ENCODE assay signal across 7 mouse cellular contexts in the genomic region with DNA sequence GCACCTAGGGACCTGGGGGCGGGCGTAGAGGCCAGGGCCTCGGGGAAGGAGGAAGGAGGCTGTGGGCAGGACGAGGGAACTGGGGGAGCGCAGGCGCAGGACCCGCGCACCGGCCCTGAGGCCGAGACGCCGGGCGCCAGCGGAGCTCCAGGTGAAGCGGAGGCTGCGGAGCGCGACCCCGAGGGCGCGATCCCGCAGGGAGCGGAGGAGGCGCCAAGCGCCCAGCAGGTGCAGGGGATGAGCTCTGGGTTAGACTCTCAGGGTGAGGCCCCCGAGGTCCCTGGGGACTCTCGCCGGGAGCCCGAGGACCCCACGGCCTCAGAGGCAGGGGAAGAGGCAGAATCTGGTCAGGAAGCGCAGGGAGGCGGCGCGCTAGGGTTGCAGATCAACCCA. TPM values are rescaled to one million over a fixed set of nuclear protein-coding genes. Genes with fewer than 3 reads are reported as not detected.
A peak's percentile ranks its signal among the peaks of the same experiment; 100 is the strongest.
DNase-seq lines count a peak whose midpoint lies in the region; ATAC-seq and TF ChIP-seq lines count a peak whose summit lies in the region.

No protein-coding gene starts in this region.

- peak overlapping the region; percentile 74 for H3K4me2 ChIP-seq in liver, postnatal 0 days (ENCODE audit: low read depth, low read length)
- H3K4me2 ChIP-seq in stomach, embryonic 15.5 days, result peak overlapping the region; percentile 91

- ATAC-seq in granulocyte monocyte progenitor cell, adult 5-6 weeks (replicated peaks; ENCODE audit: poor library complexity, severe bottlenecking), result peak; percentile 71
- no peak for ATAC-seq in liver, postnatal 0 days
- ATAC-seq in stomach, embryonic 15.5 days (ENCODE audit: insufficient read depth, low FRiP score, low read depth), result peak; percentile 61

- H3K9ac ChIP-seq in liver, postnatal 0 days (replicated peaks), result peak overlapping the region; percentile 40; the same call in 1 of the 2 replicates
- H3K9ac ChIP-seq in stomach, embryonic 15.5 days, result peak overlapping the region; percentile 39

- peak; percentile 18 for DNase-seq in thymus, postnatal 4 days
- DNase-seq in thymus, postnatal 0 days (ENCODE audit: low spot score), result no peak
- DNase-seq in liver, postnatal 0 days, result peak; percentile 24
- DNase-seq in urinary bladder, postnatal 4 days (ENCODE audit: low spot score in 2 of 2), result no peak
- DNase-seq in thymus, postnatal 10 days (ENCODE audit: low spot score in 2 of 2), result no peak

- H3K36me3 ChIP-seq in liver, postnatal 0 days (replicated peaks; ENCODE audit: insufficient read depth, low read length), result no peaks in the 10 kb centered on the region
- H3K36me3 ChIP-seq in stomach, embryonic 15.5 days, result no peaks in the 10 kb centered on the region

- no peak for TF ChIP-seq CTCF in liver, postnatal 0 days (IDR thresholded peaks at IDR 0.05; ENCODE audit: low read depth)

- peaks cover 9% of the 10 kb centered on the region for H3K4me1 ChIP-seq in liver, postnatal 0 days (ENCODE audit: insufficient read depth)
- peaks cover 16% of the 10 kb centered on the region for H3K4me1 ChIP-seq in stomach, embryonic 15.5 days

- H3K27ac ChIP-seq in liver, postnatal 0 days (ENCODE audit: low read depth), result no peak overlapping the region
- peak overlapping the region; percentile 61; the same call in 1 of the 2 replicates for H3K27ac ChIP-seq in stomach, embryonic 15.5 days

- H3K4me3 ChIP-seq in liver, postnatal 0 days (ENCODE audit: low read depth, low read length), result peak overlapping the region; percentile 48
- peak overlapping the region; percentile 52 for H3K4me3 ChIP-seq in stomach, embryonic 15.5 days (replicated peaks)

- peaks cover 37% of the 10 kb centered on the region for H3K27me3 ChIP-seq in liver, postnatal 0 days (ENCODE audit: insufficient read depth, low read length)
- peaks cover 22% of the 10 kb centered on the region for H3K27me3 ChIP-seq in stomach, embryonic 15.5 days (replicated peaks)

- WGBS in liver, postnatal 0 days (ENCODE audit: insufficient replicate concordance), result 1% methylated on average over 32 of the region's 34 CpGs
- WGBS in stomach, embryonic 15.5 days, result under 1% methylated on average over 34 of the region's 34 CpGs

- H3K9me3 ChIP-seq in liver, postnatal 0 days (ENCODE audit: low read length), result no peaks in the 10 kb centered on the region
- no peaks in the 10 kb centered on the region for H3K9me3 ChIP-seq in stomach, embryonic 15.5 days

- no peak for TF ChIP-seq EP300 in liver, postnatal 0 days (IDR thresholded peaks at IDR 0.05; ENCODE audit: low read depth)

RNA-seq across cellular contexts. Expression of a gene that starts 13.0 kb away (rescaled TPM):
- 0.20 and 0.24 TPM in 2 replicates for polyA plus RNA-seq in thymus, postnatal 0 days (2015; fragmentation: Nextera tagmentation; extraction: Ambion mirVana)
- total RNA-seq in granulocyte monocyte progenitor cell, adult 5-6 weeks (2014; fragmentation: Nextera tagmentation), result not detected in 2 replicates
- total RNA-seq in granulocyte monocyte progenitor cell, adult 5-6 weeks (2017), result not detected in 2 replicates
- 0.31 and 0.32 TPM in 2 replicates for polyA plus RNA-seq in liver, postnatal 0 days (2015; fragmentation: Nextera tagmentation; extraction: Ambion mirVana)
- 38.5 and 43.9 TPM in 2 replicates for polyA plus RNA-seq in stomach, embryonic 15.5 days (2015; fragmentation: Nextera tagmentation; extraction: Ambion mirVana)

RNA-seq across cellular contexts. Expression of a gene that starts 27.9 kb away (rescaled TPM):
- polyA plus RNA-seq in thymus, postnatal 0 days (2015; fragmentation: Nextera tagmentation; extraction: Ambion mirVana), result 26.5 and 29.3 TPM in 2 replicates
- total RNA-seq in granulocyte monocyte progenitor cell, adult 5-6 weeks (2014; fragmentation: Nextera tagmentation), result 6.3 and 11.5 TPM in 2 replicates
- 7.4 and 8.0 TPM in 2 replicates for total RNA-seq in granulocyte monocyte progenitor cell, adult 5-6 weeks (2017)
- polyA plus RNA-seq in liver, postnatal 0 days (2015; fragmentation: Nextera tagmentation; extraction: Ambion mirVana), result 9.9 and 12.0 TPM in 2 replicates
- polyA plus RNA-seq in stomach, embryonic 15.5 days (2015; fragmentation: Nextera tagmentation; extraction: Ambion mirVana), result 24.5 TPM in 2 replicates

Comparison
In these comparisons a context has a peak if more than half of its experiments do, and no peak if none do; other contexts are left out.
1. DNase-seq: peak in thymus, postnatal 4 days (single experiment) and liver, postnatal 0 days (single experiment); none in thymus, postnatal 0 days (single experiment), urinary bladder, postnatal 4 days (0 of 2) and thymus, postnatal 10 days (0 of 2).
2. RNA of a gene that starts 13.0 kb away (polyA plus RNA-seq): 38.5 to 43.9 TPM in stomach, embryonic 15.5 days; 0.31 to 0.32 TPM in liver, postnatal 0 days and 0.20 to 0.24 TPM in thymus, postnatal 0 days; every median in the first group is over 10 times any median in the second.